Mouse (Mus musculus) ES-E14 (cell line): ENCODE data around the gene Myo1f. TPM values are rescaled to one million over a fixed set of nuclear protein-coding genes. Genes with fewer than 3 reads are reported as not detected.

ENCODE experiments used
- DNase-seq: peaks from one replicate; pipeline ENCODE4 v3.0.0-alpha.2; 2013; ENCODE audit warnings: low read depth, low spot score
- H3K27ac ChIP-seq: 2 replicates; pipeline ENCODE4 v1.5.1; 2012; ENCODE audit warnings: low read depth, mild to moderate bottlenecking, low read length, moderate library complexity, mixed read lengths; ENCODE audit not compliant: poor library complexity, insufficient read depth, severe bottlenecking
- H3K36me3 ChIP-seq: 2 replicates; pipeline ENCODE4 v1.6.1; 2012; ENCODE audit warnings: mild to moderate bottlenecking, low read length, moderate library complexity, mixed read lengths; ENCODE audit not compliant: control insufficient read depth, poor library complexity, insufficient read depth, severe bottlenecking
- H3K4me1 ChIP-seq, 2 experiments: fragments of 150-350 bp in 1 of 2; sonication (generic) in 1 of 2; 2 replicates each; pipeline ENCODE4 v1.6.1; 2012; ENCODE audit warnings: low read length in 2 of 2, mild to moderate bottlenecking in 1 of 2, mixed read lengths in 1 of 2; ENCODE audit not compliant: control insufficient read depth in 2 of 2, insufficient read depth in 2 of 2, poor library complexity in 1 of 2
- H3K4me3 ChIP-seq, 2 experiments: fragments of 150-350 bp in 1 of 2; sonication (generic) in 1 of 2; 2 replicates each; pipeline ENCODE4 v1.5.1; 2012; ENCODE audit warnings: low read length in 2 of 2, low read depth in 1 of 2, mild to moderate bottlenecking in 1 of 2, mixed read lengths in 1 of 2; ENCODE audit not compliant: insufficient read depth in 1 of 2, poor library complexity in 1 of 2, severe bottlenecking in 1 of 2
- H3K9ac ChIP-seq: 2 replicates; pipeline ENCODE4 v1.6.1; 2012; ENCODE audit warnings: low read depth, mild to moderate bottlenecking, low read length, mixed read lengths; ENCODE audit not compliant: poor library complexity, insufficient read depth, severe bottlenecking
- H3K9me3 ChIP-seq: fragments of 150-350 bp; sonication (generic); 2 replicates; pipeline ENCODE4 v1.6.1; 2012; ENCODE audit warnings: low read depth, mild to moderate bottlenecking, low read length; ENCODE audit not compliant: control insufficient read depth, insufficient read depth
- CHD2 ChIP-seq: IDR thresholded peaks from 2 replicates; pipeline ENCODE4 v1.6.1; 2014; ENCODE audit warnings: mild to moderate bottlenecking, low read depth, low read length, inconsistent platforms
- HCFC1 ChIP-seq: IDR thresholded peaks from 2 replicates; pipeline ENCODE4 v1.6.1; 2012; ENCODE audit warnings: low read length, inconsistent platforms, borderline replicate concordance; ENCODE audit not compliant: insufficient read depth
- MAFK ChIP-seq: IDR thresholded peaks from 2 replicates; pipeline ENCODE4 v1.6.1; 2014; ENCODE audit warnings: mild to moderate bottlenecking, low read depth, low read length, inconsistent platforms; ENCODE audit not compliant: insufficient read depth
- ZC3H11A ChIP-seq: IDR thresholded peaks from 2 replicates; pipeline ENCODE4 v1.6.1; 2012; ENCODE audit warnings: low read depth, mild to moderate bottlenecking, inconsistent platforms, low read length, borderline replicate concordance
- ZNF384 ChIP-seq: IDR thresholded peaks from 2 replicates; pipeline ENCODE4 v1.6.1; 2012; ENCODE audit warnings: low read depth, low read length, inconsistent platforms
- in situ Hi-C, 2 experiments: fragments of 600-800 bp; cut with MboI; formaldehyde crosslinking; loops; one replicate each; pipeline ENCODE4 v1.15.1; 2025; ENCODE audit warnings: low sequenced_read_pairs in 2 of 2, inconsistent platforms in 1 of 2; ENCODE audit not compliant: unreplicated experiment in 2 of 2
- total RNA-seq: library from RNA; depleted of rRNA; stranded (reverse); fragments of 300-350 nt; gene quantifications from 2 replicates; pipeline ENCODE4 v1.2.3, GENCODE M21; 2012

The Myo1f gene
- total RNA-seq, 1 experiment: 11.9 TPM

GRCm38 (mm10) chr17:33597271-33597670 lies 41.8 kb downstream of the Myo1f start:
- in situ Hi-C loops: no loop called here
- Histone ChIP-seq H3K9ac (no peak overlapping the region), H3K36me3 (no peaks in the 10 kb centered on the region), H3K9me3 (no peaks in the 10 kb centered on the region), H3K27ac (no peak overlapping the region), H3K4me1 (peaks cover 5 to 15% of the 10 kb centered on the region in 2 experiments), H3K4me3 (no peak overlapping the region)
- TF ChIP-seq ZC3H11A (peak; percentile 64; the same call in 1 of the 2 replicates), CHD2 (no peak), MAFK (no peak), HCFC1 (no peak), ZNF384 (0 out of 2 replicates have a peak, but pooled peaks have one; percentile 23)
- no peak for DNase-seq

GRCm38 (mm10) chr17:33598506-33598905 lies 43.0 kb downstream of the Myo1f start:
- Histone ChIP-seq H3K9ac (peak overlapping the region; percentile 59), H3K27ac (peak overlapping the region; percentile 59), H3K36me3 (no peaks in the 10 kb centered on the region), H3K4me3 (peak overlapping the region; percentile 17 to 50; a peak in 3 of 4 replicates), H3K4me1 (peaks cover 5 to 15% of the 10 kb centered on the region in 2 experiments), H3K9me3 (no peaks in the 10 kb centered on the region)
- in situ Hi-C loops: no loop called here
- TF ChIP-seq ZC3H11A: no peak
- TF ChIP-seq ZNF384: no peak
- TF ChIP-seq CHD2: no peak
- TF ChIP-seq HCFC1: no peak
- TF ChIP-seq MAFK: no peak
- DNase-seq: no peak

GRCm38 (mm10) chr17:33599836-33600475 lies 44.4 kb downstream of the Myo1f start:
- DNase-seq: peak; percentile 86
- in situ Hi-C loops: no loop called here
- TF ChIP-seq CHD2 (peak; percentile 81), ZNF384 (peak; percentile 98), HCFC1 (no peak), MAFK (peak; percentile 49; the same call in 1 of the 2 replicates)

GRCm38 (mm10) chr17:33600831-33601230 lies 45.3 kb downstream of the Myo1f start:
- Histone ChIP-seq H3K9me3 (no peaks in the 10 kb centered on the region), H3K27ac (peak overlapping the region; percentile 73), H3K4me3 (peak overlapping the region in 1 of 2 experiments; percentile 54; a peak in 2 of 4 replicates), H3K9ac (no peak overlapping the region), H3K4me1 (peaks cover 5 to 15% of the 10 kb centered on the region in 2 experiments), H3K36me3 (no peaks in the 10 kb centered on the region)
- TF ChIP-seq ZC3H11A: no peak
- TF ChIP-seq HCFC1: no peak
- in situ Hi-C loops: no loop called here
- no peak for DNase-seq

More at GRCm38 (mm10) chr17:33599836-33600475, 44.4 kb downstream of the Myo1f start:
- Histone ChIP-seq H3K27ac (peak overlapping the region; percentile 87), H3K9ac (0 out of 2 replicates have a peak overlapping the region, but pooled peaks have one; percentile 16), H3K4me1 (peaks cover 5 to 15% of the 10 kb centered on the region in 2 experiments), H3K9me3 (no peaks in the 10 kb centered on the region), H3K4me3 (no peak overlapping the region), H3K36me3 (no peaks in the 10 kb centered on the region)
